Mouse (Mus musculus): Measurements from ENCODE around the gene Il3.

DNA sequence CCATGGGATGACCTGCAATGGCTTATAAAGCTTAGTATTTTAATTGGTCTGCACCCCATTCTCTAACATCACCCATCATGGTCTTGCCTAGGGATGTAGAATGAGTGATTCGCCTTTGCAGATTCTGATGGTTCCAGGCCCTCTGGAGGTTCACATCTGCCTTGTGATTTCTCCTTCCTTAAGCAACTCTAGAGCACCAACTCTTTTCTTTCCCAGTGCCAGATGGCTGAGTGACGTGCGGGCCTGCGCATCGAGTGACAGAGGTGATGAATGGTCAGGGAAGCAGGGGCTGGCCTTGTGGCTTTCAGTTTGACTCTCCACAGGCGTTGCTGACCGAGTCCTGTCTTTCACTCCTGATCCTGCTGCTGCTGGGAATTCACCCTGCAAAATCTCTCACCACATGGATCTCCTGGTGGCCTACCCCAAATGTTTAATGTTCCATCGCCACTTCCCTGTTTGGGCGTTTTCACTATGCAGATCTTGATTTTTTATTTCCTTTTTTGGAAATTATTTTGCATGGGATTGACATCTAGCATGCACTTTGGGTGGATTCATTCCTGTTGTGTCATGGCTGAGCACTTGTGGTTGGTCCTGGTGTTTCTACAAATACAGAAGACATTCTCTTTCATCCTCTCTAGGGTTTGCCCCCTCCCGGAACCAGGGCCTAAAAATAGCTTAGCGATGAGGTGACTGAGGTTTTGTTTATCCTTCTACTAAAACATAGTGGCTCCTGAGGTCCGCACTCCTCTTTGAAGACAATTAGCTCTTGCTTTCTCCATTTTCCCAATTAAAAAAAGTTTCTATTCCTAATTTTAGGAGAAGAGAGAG is 27.1 kb upstream of the Il3 start:
- peak; percentile 66; the same call in 1 of the 2 replicates for TF ChIP-seq TBP (conservative IDR thresholded peaks at IDR 0.05; ENCODE audit: low read depth, low read length)
- TF ChIP-seq ZNF384 (IDR thresholded peaks at IDR 0.05; ENCODE audit: low read depth, low read length) = no peak
- peak; percentile 76; the same call in 1 of the 2 replicates for TF ChIP-seq MYC (IDR thresholded peaks at IDR 0.05; ENCODE audit: low read depth, low read length)
- peak; percentile 68; the same call in 1 of the 2 replicates for TF ChIP-seq MAX (IDR thresholded peaks at IDR 0.05; ENCODE audit: low read length)
- TF ChIP-seq POLR2A (IDR thresholded peaks at IDR 0.05; ENCODE audit: low read depth, low read length) = peak; percentile 31; the same call in 1 of the 2 replicates
- TF ChIP-seq POLR2AphosphoS2 (IDR thresholded peaks at IDR 0.05; ENCODE audit: low read depth, low read length) = no peak
- TF ChIP-seq HCFC1 (IDR thresholded peaks at IDR 0.05; ENCODE audit: low read depth, low read length) = peak; percentile 39; the same call in 1 of the 2 replicates
- peak; percentile 100 for TF ChIP-seq IRF4 (IDR thresholded peaks at IDR 0.05; ENCODE audit: low read depth, low read length)
